Mouse (Mus musculus) 416B (cell line): ENCODE measurements around the gene Mxra8.

Experiments used
- DNase-seq: peaks from one replicate; pipeline ENCODE4 v3.0.0; 2011; ENCODE audit warnings: low read depth

Gene Mxra8

DNA sequence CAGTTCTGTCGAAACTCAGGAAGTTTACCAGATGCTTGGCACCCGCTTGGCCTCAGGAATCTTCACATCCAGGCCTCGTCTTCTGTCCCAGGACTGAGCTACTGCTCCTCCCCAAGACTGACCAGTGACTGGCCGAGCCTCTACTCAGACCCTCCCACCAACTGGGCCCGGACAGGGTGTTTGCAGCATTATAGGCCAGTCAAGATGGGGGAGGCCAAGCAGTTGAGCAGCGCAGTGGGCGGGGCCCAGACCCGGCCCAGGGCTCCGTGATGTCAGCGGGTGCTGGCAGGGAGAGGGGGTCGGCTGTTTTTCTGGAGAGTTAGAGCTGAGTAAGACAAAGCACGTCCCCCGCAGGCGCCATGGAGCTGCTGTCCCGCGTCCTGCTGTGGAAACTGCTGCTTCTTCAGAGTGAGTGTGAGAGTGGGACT, at the start of gene Mxra8:
Mxra8 (plus strand) TSS at position 198 of the 428 bp plus-strand sequence.
- DNase-seq = no peak

DNA sequence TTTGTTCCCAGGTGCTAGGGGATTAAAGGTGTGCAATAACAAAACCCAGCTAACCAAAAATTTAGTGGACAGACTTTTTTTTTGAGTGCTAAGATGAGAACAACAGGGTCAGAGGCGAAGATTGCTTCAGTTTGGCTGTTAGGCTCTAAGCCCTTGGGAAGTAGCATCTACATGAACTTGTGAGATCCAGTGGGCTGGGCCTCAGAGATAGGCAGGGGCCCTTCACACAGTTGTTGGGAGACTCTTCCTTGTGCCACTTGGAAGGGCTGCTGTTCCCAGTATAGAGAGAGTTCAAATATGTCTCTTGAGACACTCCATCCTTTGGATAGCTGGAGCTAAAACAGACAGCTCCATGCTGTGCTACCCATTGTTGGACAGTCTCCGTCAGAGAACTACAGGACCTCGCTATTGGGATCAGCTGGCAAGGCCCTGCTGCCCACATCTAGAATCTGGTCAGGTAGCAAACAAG, 49.4 kb upstream of the Mxra8 start, which contains the start of gene Ankrd65:
Ankrd65 (plus strand) TSS at position 419 of the 469 bp plus-strand sequence.
- DNase-seq = no peak

DNA sequence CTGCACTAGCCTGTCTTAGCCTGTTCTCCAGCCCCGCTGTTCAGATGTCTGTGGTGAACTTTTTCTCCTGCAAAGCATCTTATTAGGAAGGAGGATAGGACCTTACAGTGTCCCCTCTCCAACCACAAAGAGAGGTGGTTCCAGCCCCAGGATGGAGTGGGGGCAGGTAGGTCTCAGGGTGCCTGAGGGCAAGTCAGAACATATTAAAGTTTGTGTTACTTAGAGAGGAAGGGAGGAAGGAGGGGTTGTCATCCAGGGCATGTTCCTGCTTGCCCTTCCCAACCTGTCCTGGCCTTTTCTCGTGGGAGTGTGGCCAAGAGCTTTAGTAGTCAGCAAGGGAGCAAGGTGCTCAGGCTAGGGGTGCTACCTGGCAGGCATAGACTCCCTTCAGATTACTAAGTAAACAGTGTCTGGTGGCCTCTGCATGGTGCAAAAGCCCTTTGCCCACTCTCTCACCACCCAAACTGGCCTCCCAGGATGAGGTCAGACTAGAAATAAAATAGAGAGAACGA, 48.8 kb upstream of the Mxra8 start:
- DNase-seq = no peak

GRCm38 (mm10) chr4:155791240-155791933, 48.1 kb upstream of the Mxra8 start:
- no peak for DNase-seq

DNA sequence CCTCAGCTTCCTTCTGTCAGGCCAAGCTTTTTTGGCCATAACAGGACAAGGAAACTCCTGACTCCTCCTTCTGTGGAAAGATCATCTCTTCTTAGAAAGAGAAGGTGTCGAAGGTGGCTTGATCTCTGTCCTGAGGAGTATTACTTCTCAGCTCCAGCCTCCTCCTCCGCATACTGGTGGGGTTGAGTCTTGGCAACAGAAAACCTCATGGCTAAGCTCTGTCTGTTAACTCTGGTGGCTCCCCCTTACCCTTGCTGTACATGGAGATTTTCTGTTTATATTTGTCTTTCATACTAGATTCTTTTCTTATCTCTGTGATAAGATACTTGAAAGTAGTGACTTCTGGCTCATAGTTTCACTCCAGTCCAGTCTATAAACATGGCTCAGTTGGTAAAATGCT, 45.8 kb upstream of the Mxra8 start:
- DNase-seq = no peak

- no peak for DNase-seq
Observed at GRCm38 (mm10) chr4:155802075-155802474, 37.4 kb upstream of the Mxra8 start.

GRCm38 (mm10) chr4:155802741-155803339, 36.6 kb upstream of the Mxra8 start, which contains the start of gene Mrpl20:
TSS of gene Mrpl20 (plus strand) at chr4:155802878.
- DNase-seq = peak; percentile 89

DNA sequence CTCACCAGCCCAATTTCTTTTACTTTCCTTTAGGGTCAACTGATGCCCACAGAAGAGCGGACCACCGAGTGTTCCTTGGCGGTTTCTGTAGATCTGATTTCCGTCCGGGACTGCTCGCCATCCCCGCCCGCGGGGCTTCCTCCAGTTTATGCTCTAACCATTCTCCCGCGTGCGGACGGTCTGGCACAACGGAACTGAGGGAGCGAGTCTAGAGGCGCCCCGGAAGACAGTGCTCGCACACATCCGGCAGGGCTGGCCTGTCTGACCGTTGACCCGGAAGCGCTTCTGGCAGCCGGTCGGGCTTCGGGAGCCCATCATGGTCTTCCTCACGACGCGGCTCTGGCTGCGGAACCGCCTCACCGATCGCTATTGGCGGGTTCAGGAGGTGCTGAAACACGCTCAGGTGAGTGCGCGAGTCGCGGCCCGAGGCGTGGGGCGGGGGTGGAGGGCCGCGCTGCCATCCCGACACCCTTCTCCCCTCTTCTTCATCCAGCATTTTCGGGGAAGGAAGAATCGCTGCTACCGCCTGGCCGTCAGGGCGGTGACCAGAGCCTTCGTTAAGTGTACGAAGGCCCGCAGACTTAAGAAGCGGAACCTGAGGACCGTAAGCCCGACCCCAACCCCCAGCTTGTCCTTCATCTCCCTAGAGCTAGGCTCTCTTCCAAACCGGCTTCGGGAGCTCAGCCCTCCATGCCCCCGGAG, 36.0 kb upstream of the Mxra8 start:
- peak; percentile 97 for DNase-seq

DNA sequence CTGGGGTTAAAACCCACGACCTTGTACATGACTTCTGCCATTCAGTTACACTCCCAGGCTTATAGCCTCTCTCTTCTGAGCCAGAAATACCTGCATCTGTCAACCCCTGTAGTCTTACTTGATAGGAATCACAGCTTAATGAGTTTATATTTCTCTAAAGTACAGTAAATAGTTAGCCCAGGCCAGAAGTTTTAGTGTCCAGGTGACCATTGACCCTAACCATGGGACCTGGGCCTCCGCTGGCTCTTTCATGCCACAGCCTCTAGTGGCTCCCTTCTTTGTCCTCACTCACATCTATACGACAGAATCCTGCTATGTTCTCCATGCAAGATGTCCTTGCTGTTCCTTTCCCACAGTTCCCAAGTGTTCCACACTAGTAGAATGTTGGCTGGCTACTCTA, 31.6 kb upstream of the Mxra8 start:
- DNase-seq = no peak

GRCm38 (mm10) chr4:155811929-155812664, 27.4 kb upstream of the Mxra8 start, which contains the start of gene Ccnl2:
TSS of gene Ccnl2 (plus strand) at chr4:155812489.
- DNase-seq = peak; percentile 97

DNA sequence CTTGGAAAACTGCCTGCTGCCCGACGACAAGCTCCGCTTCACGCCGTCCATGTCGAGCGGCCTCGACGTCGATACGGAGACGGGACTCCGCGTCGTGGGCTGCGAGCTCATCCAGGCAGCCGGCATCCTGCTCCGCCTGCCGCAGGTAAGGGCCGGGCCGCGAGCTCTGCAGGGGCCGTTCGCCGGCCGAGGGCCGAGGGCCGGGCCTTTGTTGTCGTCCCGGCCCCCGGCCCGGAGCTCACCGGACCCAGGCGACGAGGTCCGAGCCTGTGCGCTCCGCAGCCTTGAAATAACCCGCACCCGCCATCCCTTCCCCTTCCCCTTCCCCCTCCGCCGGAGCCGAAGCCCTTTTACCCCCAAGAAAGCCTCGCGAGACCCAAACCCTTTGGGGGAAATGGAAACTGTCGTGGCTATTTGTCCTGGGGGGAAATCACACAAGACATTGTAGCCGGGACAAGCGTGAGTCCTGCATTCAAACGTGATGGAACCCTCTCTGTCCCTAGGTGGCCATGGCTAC, 26.8 kb upstream of the Mxra8 start:
- DNase-seq = peak; percentile 70

DNA sequence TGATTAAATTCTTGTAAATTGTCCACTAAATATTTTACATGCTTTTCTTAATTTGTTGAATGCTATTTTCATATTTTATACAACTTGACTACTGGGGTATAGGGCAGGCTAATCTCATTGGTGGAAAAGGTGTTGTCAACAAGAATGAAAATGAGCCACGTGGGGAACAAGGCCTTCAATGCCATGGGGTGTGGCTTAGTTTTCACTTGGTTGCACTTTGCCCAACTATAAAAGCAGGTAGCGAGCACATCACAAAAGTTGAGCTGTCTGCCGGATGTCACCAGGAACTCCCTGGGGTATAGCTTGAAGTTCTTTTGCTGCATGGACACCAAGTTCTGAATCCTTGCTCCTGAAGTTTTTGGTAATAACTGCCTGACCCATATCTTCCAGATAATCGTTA, 21.9 kb upstream of the Mxra8 start:
- DNase-seq = no peak

GRCm38 (mm10) chr4:155821025-155821424, 18.5 kb upstream of the Mxra8 start:
- peak; percentile 69 for DNase-seq

DNA sequence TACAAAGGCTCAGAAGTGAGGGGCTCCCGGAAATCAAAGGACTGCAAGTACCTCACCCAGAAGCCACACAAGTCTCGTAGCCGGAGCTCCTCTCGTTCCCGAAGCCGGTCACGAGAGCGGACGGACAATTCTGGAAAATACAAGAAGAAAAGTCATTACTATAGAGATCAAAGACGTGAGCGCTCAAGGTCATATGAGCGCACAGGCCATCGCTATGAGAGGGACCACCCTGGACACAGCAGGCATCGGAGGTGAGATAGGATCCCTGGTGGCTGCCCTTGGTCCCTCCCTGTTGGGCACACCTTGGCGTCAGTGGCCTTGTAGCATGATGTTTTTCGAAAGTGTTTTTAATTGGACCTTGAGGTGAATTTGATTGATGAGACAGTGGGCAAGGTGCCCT, 16.0 kb upstream of the Mxra8 start:
- DNase-seq = no peak

DNA sequence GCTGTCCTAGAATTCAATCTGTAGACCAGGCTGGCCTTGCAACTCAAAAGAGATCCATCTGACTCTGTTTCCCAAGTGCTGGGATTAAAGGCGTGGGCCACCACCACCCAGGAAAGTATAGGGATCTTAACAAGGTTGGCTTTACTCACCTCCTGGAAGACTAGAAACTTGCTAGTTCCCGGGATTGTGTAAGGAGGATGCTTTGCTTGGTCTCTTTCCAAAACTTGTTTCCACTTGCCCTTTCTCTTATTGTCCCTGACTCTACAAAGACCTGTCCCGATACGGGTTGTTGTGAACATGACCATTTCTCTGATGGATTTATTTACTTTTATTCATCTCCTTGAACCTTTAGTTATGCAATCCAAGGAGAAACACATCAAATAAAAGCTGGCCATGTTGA, 9.6 kb upstream of the Mxra8 start:
- no peak for DNase-seq

GRCm38 (mm10) chr4:155830596-155830995, 8.9 kb upstream of the Mxra8 start:
- peak; percentile 54 for DNase-seq

- peak; percentile 97 for DNase-seq
Observed at GRCm38 (mm10) chr4:155831205-155831766, 8.2 kb upstream of the Mxra8 start, which contains the start of gene Aurkaip1. TSS of gene Aurkaip1 (plus strand) at chr4:155831272.

GRCm38 (mm10) chr4:155831831-155832230, 7.6 kb upstream of the Mxra8 start:
- DNase-seq = no peak

DNA sequence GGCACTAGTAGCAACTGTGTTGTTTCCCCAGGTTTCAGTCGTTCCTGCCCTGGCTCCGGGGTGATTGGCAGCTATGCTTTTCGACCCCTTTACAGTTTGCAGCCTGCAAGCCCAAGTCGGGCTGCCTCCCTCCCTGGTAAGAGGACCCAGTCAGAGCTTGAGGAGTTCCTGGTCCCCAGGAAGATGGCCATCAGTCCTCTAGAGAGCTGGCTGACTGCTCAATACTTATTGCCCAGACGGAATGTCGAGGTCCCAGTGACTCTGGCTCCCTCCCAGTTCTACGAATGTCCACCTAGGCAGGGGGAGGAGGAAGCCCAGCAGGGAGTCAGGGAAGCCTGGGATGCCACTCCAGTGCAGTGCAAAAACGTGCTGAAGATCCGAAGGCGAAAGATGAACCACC, 7.2 kb upstream of the Mxra8 start:
- no peak for DNase-seq

DNA sequence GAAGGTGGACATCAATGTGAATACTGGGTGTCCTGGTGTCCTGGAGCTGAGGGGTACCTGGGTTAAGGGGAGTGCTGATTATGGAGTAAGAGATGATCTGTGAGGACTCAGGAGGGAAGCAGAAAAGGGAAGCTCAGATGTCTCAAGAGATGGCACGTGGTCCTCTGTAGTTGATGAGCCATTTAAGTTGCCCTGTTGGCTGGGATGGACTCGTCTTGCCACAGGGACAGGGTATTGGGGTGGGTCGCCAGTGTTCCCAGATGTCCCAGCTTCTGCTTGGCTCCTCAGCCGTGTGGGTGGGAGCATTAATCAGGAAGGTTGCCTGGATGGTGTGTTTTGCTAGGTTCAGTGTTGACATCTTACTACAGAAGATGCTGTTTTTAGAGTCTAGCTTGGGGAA, 6.2 kb upstream of the Mxra8 start:
- DNase-seq = no peak

DNA sequence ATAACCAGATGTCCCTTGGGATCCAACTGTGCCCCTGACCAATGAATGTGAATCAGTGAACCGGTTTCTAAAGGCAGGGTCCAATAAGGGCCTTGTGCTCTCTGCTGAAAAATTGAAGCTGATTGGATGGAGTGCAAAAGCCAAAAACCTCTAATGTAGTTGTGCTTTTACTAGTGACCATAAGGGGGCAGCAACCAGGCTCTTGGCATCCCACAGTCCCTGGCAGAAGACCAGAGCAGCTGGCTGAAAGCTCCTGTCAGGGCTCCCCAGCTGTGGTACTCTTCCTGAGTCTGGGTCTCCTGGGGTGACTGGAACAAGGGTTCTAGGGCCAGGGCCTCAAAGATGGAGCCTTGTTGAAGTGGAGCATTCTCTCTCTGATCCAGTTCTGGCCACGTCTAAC, 5.6 kb upstream of the Mxra8 start:
- peak; percentile 87 for DNase-seq
